1 mouse cellular context compared by ENCODE assay signal in genomic region chr2:93152191-93152601, GRCm38 (mm10).
TF ChIP-seq lines count a peak whose summit lies in the region.

No protein-coding gene starts in this region.

TF ChIP-seq in MEL, 35 proteins besides CTCF, POLR2A, EP300 and RAD21 (continued from another document):
- TF ChIP-seq MYB (IDR thresholded peaks at IDR 0.05; ENCODE audit: low read depth, low read length) (0 out of 2 replicates have a peak, but pooled peaks have one; percentile 12), BHLHE40 (IDR thresholded peaks at IDR 0.05; ENCODE audit: borderline replicate concordance, low read depth, low read length) (peak; percentile 65; the same call in 1 of the 2 replicates), TBP (IDR thresholded peaks at IDR 0.05; ENCODE audit: low read depth, low read length) (no peak), MAX (IDR thresholded peaks at IDR 0.05; ENCODE audit: low read length) (no peak), GATA1 (IDR thresholded peaks at IDR 0.05; ENCODE audit: low read depth, low read length) (peak; percentile 64), MAFK (IDR thresholded peaks at IDR 0.05; ENCODE audit: borderline replicate concordance, low read depth, low read length) (peak; percentile 82; the same call in 1 of the 2 replicates), ZNF384 (IDR thresholded peaks at IDR 0.05; ENCODE audit: low read depth, low read length) (no peak), TAL1 (IDR thresholded peaks at IDR 0.05; ENCODE audit: low read length) (no peak), SMC3 (IDR thresholded peaks at IDR 0.05; ENCODE audit: low read depth, low read length) (no peak), CHD1 (IDR thresholded peaks at IDR 0.05; ENCODE audit: low read depth, low read length) (no peak), POLR2AphosphoS2 (IDR thresholded peaks at IDR 0.05; ENCODE audit: low read length) (no peak), MEF2A (IDR thresholded peaks at IDR 0.05; ENCODE audit: extremely low read depth, insufficient replicate concordance, low read depth, low read length, poor library complexity, severe bottlenecking) (no peak)
